8 mouse cellular contexts compared by ENCODE assay signal in the genomic region with DNA sequence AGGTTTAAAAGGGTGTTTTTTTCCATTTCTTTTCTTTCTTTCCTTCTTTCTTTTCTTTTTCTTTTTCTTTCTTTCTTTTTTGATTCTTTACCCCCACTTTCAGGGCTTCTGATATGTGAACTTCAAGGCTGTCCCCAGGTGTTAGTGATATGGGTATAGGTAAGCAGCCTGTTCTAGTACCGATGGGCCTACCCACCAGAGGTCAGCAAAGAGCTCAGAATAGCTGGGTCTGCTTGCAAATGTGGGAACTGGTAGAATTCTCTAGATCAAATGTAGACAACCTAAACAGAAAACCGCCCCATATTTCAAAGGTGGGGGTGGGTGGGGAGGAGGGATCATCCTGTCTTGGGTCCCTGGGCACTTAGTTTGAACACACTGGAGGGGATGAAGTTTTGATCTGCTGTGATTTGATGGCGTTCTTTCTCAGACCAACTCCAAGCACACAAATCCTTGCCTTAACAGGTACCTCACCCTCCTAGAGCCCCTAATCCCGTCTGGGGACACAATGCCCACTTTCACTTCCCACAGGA. TPM values are rescaled to one million over a fixed set of nuclear protein-coding genes. Genes with fewer than 3 reads are reported as not detected.
A peak's percentile ranks its signal among the peaks of the same experiment; 100 is the strongest.
DNase-seq lines count a peak whose midpoint lies in the region; ATAC-seq and TF ChIP-seq lines count a peak whose summit lies in the region.

No protein-coding gene starts in this region.

- H3K27ac ChIP-seq in embryonic fibroblast, embryonic 13.5 days (ENCODE audit: insufficient read depth, low read length) = no peak overlapping the region
- no peak overlapping the region for H3K27ac ChIP-seq in liver, embryonic 14.5 days
- H3K27ac ChIP-seq in neural tube, embryonic 11.5 days (ENCODE audit: low read depth, low read length) = no peak overlapping the region
- H3K27ac ChIP-seq in stomach, embryonic 14.5 days (ENCODE audit: low read length) = no peak overlapping the region

- no peak overlapping the region for H3K4me3 ChIP-seq in embryonic fibroblast, embryonic 13.5 days (ENCODE audit: insufficient read depth, low read length)
- no peak overlapping the region for H3K4me3 ChIP-seq in liver, embryonic 14.5 days (ENCODE audit: insufficient read depth in 1 of 2, low read depth in 2 of 2, low read length in 2 of 2)
- H3K4me3 ChIP-seq in neural tube, embryonic 11.5 days (ENCODE audit: low read depth, low read length) = no peak overlapping the region
- H3K4me3 ChIP-seq in stomach, embryonic 14.5 days (ENCODE audit: low read depth, low read length) = no peak overlapping the region

- H3K9me3 ChIP-seq in liver, embryonic 14.5 days (ENCODE audit: control insufficient read depth, low read length) = no peaks in the 10 kb centered on the region
- no peaks in the 10 kb centered on the region for H3K9me3 ChIP-seq in neural tube, embryonic 11.5 days (ENCODE audit: control insufficient read depth, low read length)
- H3K9me3 ChIP-seq in stomach, embryonic 14.5 days (ENCODE audit: control insufficient read depth, low read depth, low read length) = no peaks in the 10 kb centered on the region

- H3K36me3 ChIP-seq in liver, embryonic 14.5 days (replicated peaks; ENCODE audit: control insufficient read depth, insufficient read depth, low read depth) = no peaks in the 10 kb centered on the region
- no peaks in the 10 kb centered on the region for H3K36me3 ChIP-seq in neural tube, embryonic 11.5 days (ENCODE audit: control insufficient read depth, insufficient read depth, low read length)
- H3K36me3 ChIP-seq in stomach, embryonic 14.5 days (ENCODE audit: control insufficient read depth, insufficient read depth, low read length) = no peaks in the 10 kb centered on the region

- no peaks in the 10 kb centered on the region for H3K27me3 ChIP-seq in liver, embryonic 14.5 days (ENCODE audit: control insufficient read depth, insufficient read depth, low read length)
- H3K27me3 ChIP-seq in neural tube, embryonic 11.5 days (ENCODE audit: control insufficient read depth, insufficient read depth, low read length) = no peaks in the 10 kb centered on the region
- H3K27me3 ChIP-seq in stomach, embryonic 14.5 days (ENCODE audit: control insufficient read depth, insufficient read depth, low read length) = no peaks in the 10 kb centered on the region

- no peak overlapping the region for H3K9ac ChIP-seq in liver, embryonic 14.5 days (replicated peaks)
- H3K9ac ChIP-seq in neural tube, embryonic 11.5 days (ENCODE audit: low read length) = no peak overlapping the region
- H3K9ac ChIP-seq in stomach, embryonic 14.5 days (replicated peaks; ENCODE audit: low read depth, low read length) = no peak overlapping the region

- WGBS in liver, embryonic 14.5 days (ENCODE audit: insufficient replicate concordance) = 31% methylated on average over 4 of the region's 4 CpGs
- 41% methylated on average over 4 of the region's 4 CpGs for WGBS in neural tube, embryonic 11.5 days
- WGBS in stomach, embryonic 14.5 days = 16% methylated on average over 4 of the region's 4 CpGs

- peak; percentile 96 for ATAC-seq in CD4-positive, CD25-positive, alpha-beta regulatory T cell, adult 4 months
- no peak for ATAC-seq in liver, embryonic 14.5 days (ENCODE audit: insufficient read depth)
- ATAC-seq in neural tube, embryonic 11.5 days (ENCODE audit: insufficient read depth, low FRiP score, low TSS enrichment) = peak; percentile 56; the same call in 1 of the 2 replicates
- peak; percentile 69 for ATAC-seq in stomach, embryonic 14.5 days (ENCODE audit: insufficient number of reproducible peaks, insufficient read depth, low FRiP score, low read depth)

- no peaks in the 10 kb centered on the region for H3K4me1 ChIP-seq in embryonic fibroblast, embryonic 13.5 days (ENCODE audit: control insufficient read depth, insufficient read depth, low read length)
- peaks cover 0 to 6% of the 10 kb centered on the region in 2 experiments; a peak in 2 of 4 replicates for H3K4me1 ChIP-seq in liver, embryonic 14.5 days (replicated peaks; ENCODE audit: control insufficient read depth in 2 of 2, insufficient read depth in 2 of 2, low read length in 1 of 2)
- no peaks in the 10 kb centered on the region for H3K4me1 ChIP-seq in neural tube, embryonic 11.5 days (ENCODE audit: control insufficient read depth, insufficient read depth, low read length)
- H3K4me1 ChIP-seq in stomach, embryonic 14.5 days (ENCODE audit: control insufficient read depth, insufficient read depth, low read length) = peaks cover 5% of the 10 kb centered on the region; the same call in 1 of the 2 replicates

- intact Hi-C loops in heart, postnatal 14 days (cut with DNase I) = loop anchor here (1.0 to 5.0 kb wide), 6 partner anchors 105 to 588 kb away; partner anchors contain the start of genes Nelfcd and Tubb1

- TF ChIP-seq EP300 in liver, embryonic 14.5 days (IDR thresholded peaks at IDR 0.05; ENCODE audit: low read depth) = no peak

- TF ChIP-seq POLR2A in embryonic fibroblast, embryonic 13.5 days (IDR thresholded peaks at IDR 0.05; ENCODE audit: low read depth, low read length) = no peak

- peak; percentile 80 to 87 for DNase-seq in adrenal gland, postnatal 36 days
- peak; percentile 77 to 86 for DNase-seq in heart, postnatal 14 days
- peak; percentile 87 to 90 for DNase-seq in kidney, postnatal 4 days
- peak in 1 of 3 experiments; percentile 49 for DNase-seq in liver, embryonic 14.5 days (ENCODE audit: low read depth in 3 of 3, low spot score in 3 of 3)
- peak; percentile 78 for DNase-seq in neural tube, embryonic 11.5 days (ENCODE audit: low spot score)

- H3K4me2 ChIP-seq in liver, embryonic 14.5 days (ENCODE audit: low read depth) = no peak overlapping the region
- H3K4me2 ChIP-seq in neural tube, embryonic 11.5 days (ENCODE audit: low read depth) = no peak overlapping the region
- no peak overlapping the region for H3K4me2 ChIP-seq in stomach, embryonic 14.5 days (replicated peaks; ENCODE audit: low read depth, low read length)

- peak; percentile 58; the same call in 1 of the 2 replicates for TF ChIP-seq CTCF in embryonic fibroblast, embryonic 13.5 days (IDR thresholded peaks at IDR 0.05; ENCODE audit: borderline replicate concordance, insufficient read depth, low read length)
- TF ChIP-seq CTCF in liver, embryonic 14.5 days (IDR thresholded peaks at IDR 0.05; ENCODE audit: low read depth) = peak; percentile 71

RNA-seq across cellular contexts. Expression of gene Gnas, which starts 28.1 kb away (rescaled TPM):
- polyA plus RNA-seq in CD4-positive, CD25-positive, alpha-beta regulatory T cell, adult 4 months (2017; shearing (Covaris generic)) = 100 to 1,000 TPM in 1 of 2 experiments, 10 to 100 TPM in 1; 96.1 to 130 TPM
- 1,000 to 10,000 TPM; 2,444 to 2,615 TPM for total RNA-seq in adrenal gland, postnatal 36 days (2021)
- polyA plus RNA-seq in embryonic fibroblast, embryonic 13.5 days (2011; ENCODE audit: insufficient read length, low read depth, missing spikeins) = 1,063 and 1,076 TPM in 2 replicates
- total RNA-seq in heart, postnatal 14 days (2021) = 1,000 to 10,000 TPM; 1,353 to 1,383 TPM
- polyA plus RNA-seq in liver, embryonic 14.5 days (2012; rRNA removed) = 231 and 302 TPM in 2 replicates
- polyA plus RNA-seq in liver, embryonic 14.5 days (2014; fragmentation: Nextera tagmentation; extraction: Ambion mirVana) = 286 and 331 TPM in 2 replicates
- 1,351 and 1,381 TPM in 2 replicates for polyA plus RNA-seq in neural tube, embryonic 11.5 days (2014; fragmentation: Nextera tagmentation; extraction: Ambion mirVana)
- 1,470 and 1,806 TPM in 2 replicates for polyA plus RNA-seq in stomach, embryonic 14.5 days (2014; fragmentation: Nextera tagmentation; extraction: Ambion mirVana)

RNA-seq across cellular contexts. Expression of gene Gm20721, which starts 34.3 kb away (rescaled TPM):
- polyA plus RNA-seq in CD4-positive, CD25-positive, alpha-beta regulatory T cell, adult 4 months (2017; shearing (Covaris generic)) = 1 to 10 TPM; 1.6 to 2.3 TPM
- total RNA-seq in adrenal gland, postnatal 36 days (2021) = 1 to 10 TPM; 2.2 to 2.6 TPM
- 4.3 and 10.6 TPM in 2 replicates for polyA plus RNA-seq in embryonic fibroblast, embryonic 13.5 days (2011; ENCODE audit: insufficient read length, low read depth, missing spikeins)
- total RNA-seq in heart, postnatal 14 days (2021) = 1 to 10 TPM; 1.7 to 1.8 TPM
- 0.14 and 0.74 TPM in 2 replicates for polyA plus RNA-seq in liver, embryonic 14.5 days (2012; rRNA removed)
- 0.64 and 0.88 TPM in 2 replicates for polyA plus RNA-seq in liver, embryonic 14.5 days (2014; fragmentation: Nextera tagmentation; extraction: Ambion mirVana)
- 8.1 and 9.1 TPM in 2 replicates for polyA plus RNA-seq in neural tube, embryonic 11.5 days (2014; fragmentation: Nextera tagmentation; extraction: Ambion mirVana)
- polyA plus RNA-seq in stomach, embryonic 14.5 days (2014; fragmentation: Nextera tagmentation; extraction: Ambion mirVana) = 6.9 and 7.2 TPM in 2 replicates
